Mouse (Mus musculus) retina, embryonic 14.5 days (tissue): ENCODE data around the gene Dlgap1.
A peak's percentile ranks its signal among the peaks of the same experiment; 100 is the strongest.
"Not testable (repeated sequence)": the region's sequence is repeated elsewhere in the genome, so short reads cannot be mapped to it uniquely, and the experiment has no call there.

ENCODE experiments used
- DNase-seq: peaks from one replicate; pipeline ENCODE4 v3.0.0-alpha.2; 2015; ENCODE audit warnings: low spot score

Gene Dlgap1

DNA sequence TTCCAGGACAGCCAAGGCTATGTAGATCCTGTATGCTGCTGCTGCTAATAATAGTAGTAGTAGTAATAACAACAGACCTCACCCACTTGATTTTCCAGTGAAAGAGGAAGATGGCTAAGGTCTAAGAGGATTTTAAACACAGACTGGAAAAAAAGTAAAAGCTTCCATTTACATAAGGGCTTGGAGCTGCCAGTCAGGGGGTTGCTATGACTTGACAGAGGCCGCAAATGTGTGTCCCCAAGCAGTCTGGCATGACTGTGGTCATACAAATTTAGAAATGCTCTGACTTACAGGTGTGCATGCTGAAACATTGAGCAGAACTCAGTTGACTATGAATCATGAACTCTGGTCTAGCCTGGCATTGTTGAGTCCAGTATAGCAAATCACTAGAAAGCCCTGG, 839.0 kb downstream of the Dlgap1 start:
- DNase-seq, result no peak

DNA sequence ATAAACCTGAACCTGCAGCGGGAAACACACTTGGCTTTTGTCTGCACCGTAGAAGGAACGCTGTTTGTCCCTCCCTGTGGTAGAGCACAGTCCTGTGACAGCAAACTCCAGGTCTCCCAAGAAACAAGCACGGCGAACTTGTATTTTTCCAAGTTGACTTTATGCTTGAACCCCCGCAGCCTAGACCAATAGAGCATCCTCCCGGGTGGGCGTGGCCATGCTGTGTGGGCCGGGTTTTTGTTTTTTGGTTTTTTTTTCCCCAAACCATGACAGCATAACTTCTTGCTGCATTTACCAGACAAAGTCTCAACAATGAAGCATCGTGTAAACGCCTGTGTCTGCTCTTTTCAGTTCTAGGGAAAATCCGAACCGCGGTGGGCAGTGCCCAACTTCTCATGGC, 840.0 kb downstream of the Dlgap1 start:
- no peak for DNase-seq

DNA sequence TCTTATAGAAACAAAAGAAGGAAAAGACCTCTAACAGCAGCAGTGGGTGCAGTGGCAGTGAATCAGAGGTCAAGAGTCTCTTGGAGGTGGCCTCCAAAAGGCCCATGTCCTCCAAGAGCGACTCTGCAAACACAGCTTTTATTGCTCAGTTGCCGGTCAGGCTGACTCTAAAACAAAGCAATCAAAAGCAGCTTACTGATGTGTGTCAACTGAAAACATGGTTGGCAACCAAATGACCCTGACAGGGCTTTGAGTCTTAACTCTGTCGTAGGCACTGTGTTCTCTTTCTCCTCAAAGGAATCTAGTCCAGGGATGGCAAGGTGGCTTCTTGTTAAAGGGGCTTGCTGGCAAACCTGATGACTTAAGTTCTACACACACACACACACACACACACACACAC, 840.9 kb downstream of the Dlgap1 start:
- no peak for DNase-seq

DNA sequence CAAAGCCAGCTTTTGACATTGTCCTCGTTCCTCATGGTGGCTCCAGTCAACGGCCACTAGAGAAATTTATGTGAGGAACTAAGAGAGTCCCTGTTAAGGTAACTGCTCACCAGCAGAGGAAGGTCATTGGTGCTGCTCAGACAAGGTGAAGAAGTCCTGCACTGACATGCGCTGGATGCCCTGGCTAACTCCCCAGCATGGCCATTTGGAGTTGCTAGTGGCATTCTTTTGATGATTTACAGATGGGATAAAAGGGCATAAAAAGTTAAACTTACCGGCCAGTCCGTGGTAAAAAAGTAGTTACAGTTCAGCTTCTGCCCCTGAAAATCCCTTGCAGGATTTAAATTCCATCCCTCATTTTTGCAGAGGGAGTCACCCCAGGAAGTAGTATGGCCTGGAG, 841.9 kb downstream of the Dlgap1 start:
- no peak for DNase-seq

DNA sequence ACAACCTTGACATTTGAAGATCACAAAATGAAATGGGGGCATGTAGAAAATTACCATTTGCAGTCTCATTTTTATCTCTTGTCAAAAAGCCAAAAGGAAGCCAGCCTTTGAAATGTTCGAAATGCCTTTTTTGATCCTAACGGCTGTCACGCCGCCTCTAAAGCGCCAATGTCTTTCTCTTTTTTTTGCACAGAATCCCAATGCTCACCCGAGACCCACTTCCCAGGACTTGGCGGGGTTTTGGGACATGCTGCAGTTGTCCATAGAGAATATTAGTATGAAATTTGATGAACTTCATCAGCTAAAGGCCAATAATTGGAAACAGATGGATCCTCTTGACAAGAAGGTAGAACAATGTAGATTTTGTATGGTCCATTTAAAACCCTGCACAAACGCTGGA, 846.1 kb downstream of the Dlgap1 start:
- no peak for DNase-seq

DNA sequence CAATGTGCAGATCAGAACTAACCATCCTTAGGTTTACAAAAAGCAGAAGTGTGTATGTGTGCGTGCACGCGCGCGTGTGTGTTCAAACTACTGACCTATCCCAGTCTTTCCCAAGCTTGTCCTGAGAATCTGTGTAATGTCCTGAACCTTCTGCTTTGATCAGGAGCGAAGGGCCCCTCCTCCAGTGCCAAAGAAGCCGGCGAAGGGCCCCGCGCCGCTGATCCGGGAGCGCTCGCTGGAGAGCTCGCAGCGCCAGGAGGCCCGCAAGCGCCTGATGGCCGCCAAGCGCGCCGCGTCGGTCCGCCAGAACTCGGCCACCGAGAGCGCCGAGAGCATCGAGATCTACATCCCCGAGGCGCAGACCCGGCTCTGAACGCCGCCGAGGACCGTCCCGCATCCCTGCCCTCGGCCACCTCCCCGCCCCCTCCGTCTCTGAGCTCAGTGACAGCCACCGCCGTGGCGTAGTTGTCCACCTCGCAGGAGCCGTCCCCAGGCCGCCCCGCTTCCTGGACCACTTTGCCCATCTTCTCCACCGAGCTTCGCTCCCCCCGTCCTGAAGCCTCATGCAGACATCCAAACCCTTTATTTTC, 849.1 kb downstream of the Dlgap1 start:
- peak; percentile 57 for DNase-seq

DNA sequence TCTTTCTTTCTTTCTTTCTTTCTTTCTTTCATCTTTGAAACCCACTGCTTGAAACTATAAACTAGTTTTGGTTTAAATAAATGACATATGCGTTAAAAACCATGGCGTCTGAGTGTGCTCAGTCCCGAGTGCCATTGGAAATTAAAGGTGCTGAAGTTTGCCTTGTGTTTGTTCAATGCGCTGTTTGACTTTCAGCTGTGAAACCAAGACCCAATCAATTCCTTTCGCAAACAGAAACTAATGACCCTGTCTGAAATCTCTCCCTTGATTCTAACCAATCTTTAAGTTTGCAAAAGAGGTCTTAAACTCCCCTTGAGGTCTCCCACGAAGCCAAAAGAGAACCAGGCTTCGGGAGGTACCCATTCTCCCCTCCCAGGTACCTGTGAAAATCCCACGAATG, 854.2 kb downstream of the Dlgap1 start:
- DNase-seq, result no peak

DNA sequence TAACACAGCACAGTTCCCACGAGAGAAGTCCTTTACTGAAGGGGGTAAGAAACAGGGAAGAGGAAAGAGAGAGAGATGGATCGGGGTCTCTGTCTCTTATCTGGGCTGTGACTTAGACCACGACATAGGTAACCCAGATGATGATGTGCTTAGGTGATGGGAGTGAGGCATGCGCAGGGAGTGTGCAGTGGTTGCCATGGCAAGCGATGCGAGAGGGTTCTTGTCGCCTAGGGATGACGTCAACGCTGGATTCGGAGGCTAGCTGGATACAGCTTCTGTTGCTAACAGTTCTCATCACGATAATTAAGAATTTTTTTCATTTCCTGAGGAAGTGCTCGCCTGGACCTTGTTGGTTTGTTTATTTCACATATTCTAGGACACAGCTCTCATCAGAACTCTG, 857.4 kb downstream of the Dlgap1 start:
- no peak for DNase-seq

DNA sequence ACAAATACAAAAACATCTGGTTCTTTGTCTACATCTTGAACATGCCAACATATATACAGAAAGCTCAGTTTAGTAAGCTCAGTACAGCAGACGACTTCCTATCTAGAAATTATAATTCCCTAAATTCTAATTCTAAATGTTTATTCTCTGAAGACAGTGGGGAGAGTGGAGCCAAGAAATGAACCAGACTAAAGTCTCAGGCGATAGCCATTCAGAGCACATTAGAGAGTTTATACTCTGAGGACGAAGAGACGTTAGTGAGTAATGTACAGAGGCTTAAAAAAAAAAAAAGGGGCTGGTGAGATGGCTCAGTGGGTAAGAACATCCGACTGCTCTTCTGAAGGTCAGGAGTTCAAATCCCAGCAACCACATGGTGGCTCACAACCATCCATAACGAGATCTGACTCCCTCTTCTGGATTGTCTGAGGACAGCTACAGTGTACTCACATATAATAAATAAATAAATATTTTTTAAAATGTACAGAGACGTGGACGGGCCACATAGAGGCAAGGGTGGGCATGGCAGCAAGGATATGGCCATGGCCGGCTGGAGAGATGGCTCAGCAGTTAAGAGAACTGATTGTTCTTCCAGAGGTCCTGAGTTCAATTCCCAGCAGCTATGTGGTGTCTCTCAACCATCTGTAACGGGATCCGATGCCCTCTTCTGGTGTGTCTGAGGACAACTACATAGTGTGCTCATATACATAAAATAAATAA, 858.7 kb downstream of the Dlgap1 start:
- DNase-seq, result not testable (repeated sequence)

DNA sequence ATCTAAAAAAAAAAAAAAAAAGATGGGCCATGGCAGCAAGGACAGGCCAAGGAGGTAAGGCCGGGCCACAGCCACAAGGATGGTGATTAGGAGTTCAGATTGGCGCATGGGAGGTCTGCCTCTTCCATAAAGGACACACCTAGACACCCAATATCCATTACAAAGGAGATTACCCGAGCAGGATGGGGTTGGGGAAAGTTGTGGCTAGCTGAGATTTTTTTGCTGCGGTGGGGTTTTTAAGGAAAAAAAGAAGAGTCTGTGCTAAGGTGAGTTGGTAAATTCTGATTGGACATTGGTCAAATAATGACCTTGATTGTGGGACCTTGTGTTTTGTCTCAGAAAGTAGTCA, 859.3 kb downstream of the Dlgap1 start:
- DNase-seq, result no peak

DNA sequence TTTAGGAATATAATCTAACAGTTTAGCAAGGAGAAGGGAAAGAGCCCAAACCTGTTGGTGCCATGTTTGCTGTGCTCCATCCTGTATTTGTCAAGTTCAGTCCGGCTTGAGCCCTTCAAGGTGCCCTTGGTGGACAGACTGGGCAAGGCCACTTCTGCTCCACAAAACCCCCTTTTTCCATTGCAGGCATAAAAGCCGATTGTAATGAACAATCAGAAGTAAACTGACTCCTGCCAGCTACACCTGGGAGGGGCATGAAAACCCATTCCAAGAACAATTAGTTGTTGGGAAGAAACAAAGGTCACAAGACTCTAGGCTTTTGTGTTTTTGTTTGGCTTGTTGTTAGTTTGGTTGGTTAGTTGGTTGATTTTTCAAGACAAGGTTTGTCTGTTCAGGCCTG, 859.7 kb downstream of the Dlgap1 start:
- DNase-seq, result no peak

DNA sequence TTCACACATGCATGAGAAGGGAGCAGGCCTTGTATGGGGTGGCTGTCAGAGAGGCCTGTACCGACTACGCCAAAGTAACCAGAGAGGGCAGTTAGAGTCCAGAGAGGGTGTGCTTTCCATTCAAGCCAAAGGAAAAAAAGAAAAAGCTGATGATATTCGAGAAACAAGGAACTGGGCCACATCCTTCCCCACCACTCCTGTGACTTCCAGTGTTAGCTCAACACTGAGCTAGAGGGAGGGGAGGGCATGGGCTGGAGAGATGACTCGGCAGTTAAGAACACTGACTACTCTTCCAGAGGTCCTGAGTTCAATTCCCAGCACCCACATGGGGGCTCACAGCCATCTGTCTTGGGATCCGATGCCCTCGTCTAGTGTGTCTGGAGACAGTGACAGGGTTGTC, 860.3 kb downstream of the Dlgap1 start:
- DNase-seq, result no peak

DNA sequence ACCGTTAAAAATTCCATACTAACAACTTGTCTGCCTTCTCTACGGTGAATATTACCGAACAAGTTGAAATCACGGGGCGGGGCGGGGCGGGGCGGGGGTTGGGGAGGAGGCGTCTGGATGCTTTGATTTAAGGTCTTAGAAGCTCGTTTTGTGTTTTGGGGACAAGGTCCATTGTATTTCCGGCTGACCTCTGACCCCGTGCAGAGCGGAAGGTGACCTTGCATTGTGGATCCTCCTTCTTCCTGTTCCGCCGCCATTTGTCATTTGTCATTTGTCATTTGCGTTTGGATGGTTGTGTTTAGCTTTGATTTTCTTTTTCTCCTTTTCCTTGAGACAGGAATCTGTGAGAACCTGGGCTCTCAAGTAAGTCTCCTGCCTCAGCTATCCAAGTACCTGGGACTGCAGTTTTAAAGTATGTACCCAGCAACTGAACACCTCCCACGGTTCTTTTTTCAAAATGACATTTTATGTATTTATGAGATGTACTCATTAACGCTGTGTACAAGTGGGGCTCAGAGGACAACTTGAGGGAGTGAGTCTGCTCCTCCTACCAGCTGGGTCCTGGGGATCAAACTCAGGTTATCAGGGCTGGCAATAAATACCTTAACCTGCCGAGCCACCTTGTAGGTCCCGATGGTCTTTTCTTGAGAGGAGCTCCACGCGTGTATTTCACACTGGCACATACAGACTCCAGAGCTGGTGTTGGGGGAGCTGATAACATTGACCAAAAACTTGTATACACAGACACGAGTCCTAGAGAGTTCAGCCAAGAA, 861.3 kb downstream of the Dlgap1 start:
- DNase-seq, result no peak

DNA sequence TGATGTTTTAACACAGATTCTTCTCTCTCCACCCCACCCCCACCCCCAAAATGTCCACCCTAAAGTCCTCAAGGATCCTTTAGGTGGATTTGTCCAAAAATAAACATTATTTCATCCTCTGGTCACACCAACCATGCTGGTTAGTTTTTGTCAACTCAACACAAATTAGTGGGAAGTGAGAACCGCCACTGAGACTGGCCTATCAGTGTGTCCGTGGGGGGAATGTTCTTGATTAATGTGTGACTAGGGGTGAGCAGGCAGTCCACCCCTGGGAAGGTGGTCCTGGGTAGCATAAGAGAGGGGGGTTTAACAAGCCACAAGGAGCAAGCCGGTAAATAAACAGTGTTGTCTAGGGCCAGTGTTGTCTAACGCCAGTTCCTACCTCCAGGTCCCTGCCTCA, 862.7 kb downstream of the Dlgap1 start:
- DNase-seq, result no peak

DNA sequence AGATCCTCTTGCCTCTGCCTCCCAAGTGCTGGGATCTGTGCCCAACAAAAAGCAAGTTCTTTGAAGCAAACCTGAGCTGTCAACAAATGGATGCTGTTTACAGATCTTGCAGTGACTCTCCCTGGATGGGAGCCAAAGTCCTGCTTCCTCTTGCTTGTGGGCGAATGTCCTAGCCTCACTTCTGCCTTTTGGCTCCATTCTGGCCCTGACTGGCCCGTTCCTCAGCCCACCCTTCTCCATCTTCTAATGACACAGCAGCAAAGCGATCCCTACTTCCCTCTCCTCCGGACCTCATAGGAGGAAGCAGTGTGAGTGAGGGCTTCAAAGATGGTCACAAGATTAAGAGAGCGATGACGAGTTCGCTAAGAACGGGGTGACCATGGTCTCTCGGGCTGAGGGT, 863.7 kb downstream of the Dlgap1 start:
- DNase-seq, result no peak

DNA sequence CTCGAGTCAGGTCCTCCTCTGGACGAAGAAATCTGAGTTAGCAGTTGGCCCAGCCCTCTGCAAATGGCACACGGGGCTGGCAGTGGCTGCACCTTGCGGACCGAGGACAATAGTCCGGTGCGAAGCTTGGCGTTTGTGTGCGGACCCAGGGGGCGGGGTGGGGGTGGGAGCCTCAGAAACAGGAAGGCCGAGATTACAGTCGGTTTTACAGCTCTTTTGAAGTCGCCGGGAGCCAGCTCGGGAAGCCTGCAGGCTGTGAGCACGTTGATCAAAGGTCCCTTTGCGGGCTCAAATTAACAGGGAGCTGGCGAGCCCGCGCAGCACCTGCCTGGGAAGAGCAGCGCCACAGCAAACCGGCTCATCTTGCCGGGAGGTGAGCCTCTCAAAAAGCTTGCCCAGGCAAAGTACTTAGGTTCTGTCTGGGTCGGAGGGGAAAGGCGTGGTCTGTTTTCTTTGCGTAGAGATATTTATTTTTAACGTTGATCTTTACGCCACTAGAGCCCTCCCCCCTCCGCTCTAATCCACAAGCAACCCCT, 865.6 kb downstream of the Dlgap1 start:
- DNase-seq, result peak; percentile 46

DNA sequence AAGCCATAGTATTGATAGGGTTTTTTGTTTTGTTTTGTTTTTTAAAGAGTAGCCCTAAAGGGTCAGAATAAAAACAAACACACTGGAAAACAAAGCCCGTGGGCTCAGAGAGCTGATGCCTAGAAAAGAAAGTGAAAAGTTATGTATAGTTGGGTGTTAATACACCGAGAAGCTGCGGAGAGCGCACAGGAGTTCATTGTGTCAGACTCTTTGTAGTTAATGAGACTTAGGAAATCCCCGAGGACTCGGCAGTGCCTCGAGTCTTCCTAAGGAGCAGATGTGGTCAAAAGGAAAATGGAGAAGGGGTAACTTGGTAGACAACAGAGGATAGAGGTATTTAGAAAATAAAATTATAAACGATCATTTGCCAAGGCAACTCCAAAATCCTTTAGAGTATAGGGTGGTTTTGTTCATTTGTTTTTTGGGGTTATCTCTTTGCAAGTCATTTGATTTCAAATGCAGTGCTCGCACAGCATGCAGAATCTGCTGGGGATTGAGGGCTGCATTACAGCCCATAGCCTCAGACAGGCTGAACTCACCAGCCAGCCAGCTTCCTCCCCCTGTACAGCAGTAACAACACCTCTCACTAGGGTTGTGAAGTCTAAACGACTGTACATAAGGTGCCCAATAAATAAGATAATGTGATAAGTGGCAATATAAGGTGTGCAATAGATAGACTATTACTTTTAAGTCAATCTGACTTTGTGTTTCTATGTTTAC, 866.4 kb downstream of the Dlgap1 start:
- DNase-seq, result peak; percentile 44

DNA sequence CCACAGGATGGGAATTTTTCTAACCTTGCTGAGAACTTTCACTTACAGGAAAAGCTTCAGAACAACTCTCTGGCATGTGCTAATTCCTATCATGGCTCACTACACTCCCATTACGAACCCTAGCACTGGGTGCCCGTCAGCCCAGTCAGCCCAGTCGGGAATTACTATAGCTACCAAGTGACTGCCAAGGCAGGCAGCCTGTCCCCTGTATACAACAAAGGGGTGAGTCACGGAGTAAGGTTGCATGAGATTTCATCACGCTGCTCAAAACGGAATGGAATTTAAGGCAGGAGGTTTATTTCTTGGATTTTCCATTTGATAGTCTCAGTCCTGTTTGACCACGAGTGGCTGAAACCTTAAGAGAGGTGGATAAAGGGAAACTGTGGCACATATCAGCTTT, 867.9 kb downstream of the Dlgap1 start:
- DNase-seq, result no peak

DNA sequence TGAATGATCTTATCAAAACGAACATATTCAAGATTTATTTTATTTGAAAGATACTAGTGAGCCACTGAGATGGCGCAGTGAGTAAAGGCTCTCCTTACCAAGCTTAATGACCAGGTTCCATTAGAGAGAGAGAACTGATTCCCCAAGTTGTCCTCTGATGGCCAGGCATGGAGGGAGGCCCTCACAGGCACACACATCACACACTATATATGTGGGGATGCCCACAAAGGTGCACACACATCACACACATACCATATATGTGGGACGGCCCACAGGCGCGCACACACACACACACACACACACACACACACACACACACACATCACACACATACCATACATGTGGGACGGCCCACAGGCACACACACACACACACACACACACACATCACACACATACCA, 868.6 kb downstream of the Dlgap1 start:
- DNase-seq, result not testable (repeated sequence)

DNA sequence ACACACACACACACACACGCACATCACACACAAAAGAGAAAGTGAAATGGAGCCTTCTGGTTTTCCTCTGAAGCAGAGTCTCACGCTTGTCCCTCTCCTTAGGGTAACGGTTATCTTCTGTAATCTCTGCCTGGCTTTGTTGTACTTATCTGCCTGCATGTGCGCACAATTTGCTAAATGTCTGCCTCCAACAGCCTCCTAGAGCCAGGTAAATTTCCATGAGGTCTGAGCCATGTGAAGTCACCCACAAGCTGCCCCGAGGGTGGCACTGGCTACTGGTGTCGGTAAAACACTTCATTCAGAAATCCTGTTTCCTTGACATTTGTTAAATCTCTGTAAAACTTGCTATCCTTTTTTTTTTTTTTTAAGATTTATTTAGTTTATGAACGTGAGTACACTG, 869.2 kb downstream of the Dlgap1 start:
- DNase-seq, result no peak

DNA sequence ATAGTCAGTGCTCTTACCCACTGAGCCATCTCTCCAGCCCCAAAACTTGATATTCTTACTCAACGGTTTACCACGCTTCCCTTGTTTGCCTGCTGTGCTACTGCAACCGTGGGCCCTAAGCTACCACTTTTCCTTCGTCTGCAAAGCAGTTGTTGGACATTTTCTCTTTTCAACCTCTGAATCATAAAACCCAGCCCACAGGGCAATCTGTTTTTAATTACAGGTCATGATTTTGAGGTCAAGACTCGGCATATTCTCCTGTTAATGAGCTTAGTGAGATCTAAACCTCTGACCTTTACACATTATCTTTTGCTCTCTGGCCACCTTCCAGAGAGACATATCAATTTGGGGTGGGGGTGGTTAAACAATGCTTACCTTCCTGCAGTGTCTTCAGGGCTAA, 869.7 kb downstream of the Dlgap1 start:
- DNase-seq, result no peak

DNA sequence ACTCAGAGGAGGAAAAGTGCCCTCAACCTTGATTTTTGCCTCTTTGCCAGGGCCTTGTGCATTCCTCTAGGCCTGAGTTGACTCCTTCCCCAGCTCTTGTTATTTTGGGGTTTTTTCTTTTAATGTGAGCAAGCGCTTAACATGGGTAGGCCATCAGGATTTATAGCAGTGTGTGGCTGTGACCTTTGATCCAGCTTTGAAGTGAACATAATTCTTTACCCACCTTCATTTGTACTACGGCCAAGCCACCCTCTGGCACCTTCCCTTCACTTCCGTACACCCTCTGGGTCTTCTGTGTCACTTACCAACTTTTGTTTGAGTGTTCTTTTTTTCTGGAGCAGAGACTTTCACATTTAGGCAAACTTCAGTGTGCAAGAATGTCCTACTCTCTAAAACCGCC, 874.4 kb downstream of the Dlgap1 start:
- DNase-seq, result no peak

DNA sequence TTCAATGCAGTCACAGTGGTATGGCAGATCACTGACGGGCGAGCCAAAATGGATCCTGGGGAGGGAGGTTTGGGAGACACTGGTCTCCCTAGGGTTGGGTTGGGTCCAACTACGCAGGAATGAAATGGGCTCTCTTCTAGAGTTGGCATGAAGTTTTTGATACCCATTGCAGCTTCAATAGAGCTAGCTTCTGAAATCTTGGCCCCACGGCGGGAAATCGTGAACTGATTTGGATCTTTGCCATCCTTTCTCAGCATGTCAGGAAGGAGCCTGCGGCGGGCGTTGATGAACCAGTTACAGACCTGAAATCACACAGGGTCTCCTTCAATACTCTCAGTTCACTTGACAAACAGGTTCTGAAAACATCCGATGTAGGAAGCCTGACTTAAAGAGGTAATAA, 876.1 kb downstream of the Dlgap1 start:
- no peak for DNase-seq
